Mouse (Mus musculus): ENCODE data around the gene Palld.

The Palld gene

DNA sequence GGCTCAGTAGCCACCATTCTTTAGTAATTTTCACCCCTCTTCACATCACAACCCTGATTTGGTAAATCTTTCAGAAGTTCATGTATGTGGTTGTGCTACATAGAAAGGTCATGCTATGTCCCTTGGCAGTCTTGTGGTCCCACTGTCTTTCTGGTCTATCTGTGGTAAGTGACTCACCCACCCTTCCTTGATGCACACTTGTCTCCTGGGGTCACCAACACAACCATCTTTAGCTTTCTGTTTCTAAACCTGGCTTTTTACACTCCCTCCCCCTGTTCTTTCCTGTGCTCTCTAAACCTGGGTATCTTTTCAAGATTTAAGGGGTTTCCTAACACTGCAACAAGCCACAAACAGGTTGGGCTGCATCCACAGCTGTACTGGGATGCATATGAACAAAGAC is 345.5 kb downstream of the Palld start:
- DNase-seq (ENCODE audit: low spot score in 2 of 2), result no peak

DNA sequence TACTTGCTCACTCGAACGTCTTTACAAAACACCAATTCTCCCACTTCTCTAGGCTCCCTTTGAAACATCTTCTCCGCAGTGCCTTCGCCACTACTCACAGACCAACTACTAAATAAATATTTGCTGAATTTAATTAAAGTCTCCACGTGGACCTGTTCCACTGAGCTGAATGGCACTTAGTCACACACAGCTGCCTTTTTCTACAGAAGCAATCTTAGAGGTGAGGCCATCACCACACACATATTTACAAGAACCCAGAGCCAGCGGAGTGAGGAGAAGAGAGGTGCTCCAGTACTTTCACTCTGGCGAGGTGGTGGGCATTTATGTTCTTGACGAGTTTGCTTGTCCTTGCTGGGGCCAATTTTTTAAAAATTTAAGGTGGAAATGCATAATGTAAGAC is 346.3 kb downstream of the Palld start:
- no peak for DNase-seq (ENCODE audit: low spot score in 2 of 2)

DNA sequence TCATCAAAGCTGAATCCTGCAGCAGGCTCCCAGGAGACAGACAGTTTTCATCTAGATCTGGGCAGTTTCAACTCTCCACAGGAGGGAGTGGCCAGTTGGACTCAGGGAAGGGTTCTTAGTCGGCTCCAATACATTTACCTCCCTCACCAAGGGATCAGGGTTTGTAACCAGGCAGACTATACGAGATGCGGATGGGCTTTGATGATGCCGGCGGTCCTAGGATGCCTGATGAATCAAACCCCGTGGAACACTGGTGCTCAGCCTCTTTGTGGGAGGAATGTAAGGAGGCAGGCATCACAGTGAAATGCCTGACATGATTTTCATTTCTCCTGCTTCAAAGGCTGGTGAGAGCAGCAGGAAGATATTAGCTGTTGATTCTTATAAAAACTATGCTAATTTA is 347.1 kb downstream of the Palld start:
- DNase-seq (ENCODE audit: low spot score in 2 of 2), result no peak

DNA sequence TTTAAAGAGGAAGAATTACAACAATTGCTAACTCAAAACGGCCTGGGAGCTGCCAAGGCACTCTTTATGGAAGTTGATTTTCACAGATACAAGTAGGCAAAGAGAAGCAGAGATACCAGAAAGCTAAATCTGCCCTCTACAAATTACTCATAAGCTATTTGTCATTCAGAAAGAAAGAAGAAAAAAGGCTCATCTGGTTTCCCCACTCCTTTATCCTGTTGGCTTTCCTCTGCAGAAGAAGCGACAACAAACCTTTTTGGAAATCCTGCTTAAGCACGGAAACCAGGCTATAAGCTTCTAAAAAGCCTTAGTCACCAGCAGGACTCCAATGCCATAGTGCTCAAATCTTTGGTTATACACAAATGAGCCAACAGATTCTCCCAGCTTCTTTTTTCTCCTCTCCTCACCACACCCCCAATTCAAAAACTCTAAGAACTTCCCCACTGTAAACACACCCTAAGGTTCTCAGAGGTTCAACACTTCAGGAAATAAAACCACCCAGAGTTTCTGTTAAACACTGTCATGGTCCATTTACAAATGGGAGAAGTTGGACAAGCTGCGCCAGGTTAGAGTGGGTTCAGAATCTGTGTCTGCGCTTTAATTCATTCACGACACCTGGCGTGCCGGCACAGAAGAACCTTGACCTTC is 349.6 kb downstream of the Palld start:
- DNase-seq (ENCODE audit: low spot score in 2 of 2), result no peak

DNA sequence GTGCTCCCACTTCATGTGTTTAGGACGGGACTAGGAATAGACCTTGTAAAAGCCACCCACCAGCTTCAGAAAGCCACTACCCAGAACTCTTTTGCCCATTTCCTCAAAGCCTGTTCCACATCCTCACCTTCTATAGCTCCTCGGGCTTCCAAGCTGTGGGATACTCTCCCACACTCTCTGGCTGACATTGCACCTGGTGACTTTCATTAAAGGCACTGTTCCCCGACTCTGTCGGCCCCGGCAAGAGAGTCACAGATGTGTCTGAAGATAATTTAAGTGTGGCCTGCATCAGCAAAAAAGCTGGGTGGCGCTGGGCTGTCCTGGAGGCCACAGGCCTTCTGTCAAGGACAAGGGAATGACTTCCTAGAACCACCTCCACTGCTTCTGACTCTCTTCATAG is 350.3 kb downstream of the Palld start:
- no peak for DNase-seq (ENCODE audit: low spot score in 2 of 2)

DNA sequence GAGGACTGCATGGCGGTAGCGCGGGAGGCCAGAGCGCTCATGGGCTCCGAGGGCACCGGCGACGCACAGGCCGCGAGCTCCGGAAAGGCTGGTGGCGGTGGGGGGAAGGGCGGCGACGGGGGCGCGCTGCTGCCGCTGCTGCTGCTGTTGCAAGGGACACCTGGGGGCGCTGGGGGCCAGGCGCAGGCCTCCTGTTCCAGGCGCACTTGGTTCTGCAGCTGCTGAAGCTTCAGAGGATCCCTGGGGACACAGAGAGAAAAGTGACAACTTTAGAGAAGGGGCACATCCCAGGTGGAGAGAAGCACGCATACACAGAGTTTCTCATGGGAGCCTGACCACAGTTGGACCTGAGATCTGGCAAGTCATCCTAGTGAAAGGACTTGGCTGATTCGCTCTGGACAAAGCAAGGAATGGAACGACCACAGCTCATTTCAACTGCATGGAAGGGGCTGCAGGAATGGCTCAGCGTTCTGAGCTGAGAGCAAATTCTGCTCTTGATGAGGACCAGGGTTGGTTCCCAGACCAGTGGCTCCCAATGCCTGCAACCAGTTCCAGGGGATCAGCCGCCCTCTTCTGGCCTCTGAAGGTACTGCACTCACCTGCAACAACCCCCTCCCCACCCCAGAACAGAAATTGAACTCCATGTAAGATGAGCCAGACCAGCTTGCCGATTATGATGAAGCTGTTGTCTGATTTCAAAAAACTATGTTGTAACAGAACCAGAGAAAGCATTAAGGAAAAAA is 352.3 kb downstream of the Palld start:
- no peak for DNase-seq (ENCODE audit: low spot score in 2 of 2)

DNA sequence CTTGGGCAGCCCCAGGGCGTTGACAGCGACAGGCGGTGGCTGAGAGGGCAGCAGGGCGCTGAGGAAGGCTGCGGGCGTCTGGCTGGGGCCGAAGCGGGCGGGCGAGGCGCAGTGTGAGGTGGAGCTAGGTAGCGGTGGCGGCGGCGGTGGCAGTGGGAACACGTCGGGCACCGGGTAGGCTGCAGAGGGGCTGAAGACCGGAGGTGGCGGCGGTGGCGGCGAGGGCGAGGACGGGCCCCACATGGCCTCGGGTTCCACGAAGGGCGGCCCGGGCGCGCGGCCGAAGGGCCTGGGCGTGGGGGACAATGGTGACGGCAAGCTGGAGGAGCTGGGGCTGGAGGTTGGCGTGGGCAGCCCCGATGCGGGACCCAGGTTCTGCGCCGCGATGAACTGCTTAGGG is 352.9 kb downstream of the Palld start:
- no peak for DNase-seq (ENCODE audit: low spot score in 2 of 2)

DNA sequence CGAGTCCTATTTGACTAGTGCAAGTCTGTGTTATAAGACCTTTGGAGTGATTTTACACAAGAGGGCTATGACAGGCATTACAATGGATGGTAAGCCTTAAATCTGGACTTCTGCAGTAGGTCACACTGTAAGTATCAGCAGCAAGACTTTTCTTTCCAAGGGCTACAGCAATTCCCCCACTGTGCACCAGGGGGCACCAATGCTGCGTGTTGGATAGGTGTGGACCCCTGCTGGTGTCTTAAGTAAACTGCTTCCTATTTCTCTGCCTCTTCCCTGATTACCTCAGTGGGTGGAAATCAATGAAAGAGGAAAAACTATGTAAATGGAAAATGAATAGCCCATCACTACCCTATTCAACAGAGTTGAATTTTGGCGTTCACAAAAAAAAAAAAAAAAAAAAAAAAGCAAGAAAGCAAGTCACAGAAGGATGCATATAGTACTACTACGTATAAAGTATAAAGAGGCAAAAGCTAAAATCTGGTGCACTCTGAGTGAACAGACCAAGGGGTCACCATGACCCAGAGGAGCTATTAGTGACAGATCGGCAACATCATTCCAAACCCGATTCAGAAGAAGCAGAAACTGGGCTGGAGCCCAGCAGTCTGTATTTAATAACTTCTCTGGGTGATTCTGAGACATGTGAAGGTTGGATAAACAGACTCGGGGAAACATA is 362.5 kb downstream of the Palld start:
- DNase-seq (ENCODE audit: low spot score in 2 of 2), result peak; percentile 68 to 75

DNA sequence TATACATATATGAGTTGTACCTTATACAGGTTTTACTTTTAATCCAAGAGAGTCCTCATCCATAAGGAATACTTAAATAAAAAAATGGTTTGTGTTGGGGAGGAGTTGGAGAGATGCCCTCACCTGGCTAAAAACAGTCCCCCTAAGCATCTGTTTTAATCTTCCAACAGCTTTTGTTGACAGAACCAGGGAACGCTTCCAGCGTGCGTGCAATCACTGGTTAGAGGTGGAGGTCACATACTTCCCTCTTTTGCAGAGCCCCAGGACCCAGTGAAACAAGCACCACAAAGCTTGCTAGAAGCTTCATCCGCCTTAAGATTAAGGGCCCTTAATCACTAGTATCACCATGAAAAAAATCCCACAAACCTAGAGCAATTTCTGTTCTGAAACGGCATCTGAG is 365.0 kb downstream of the Palld start:
- no peak for DNase-seq (ENCODE audit: low spot score in 2 of 2)

DNA sequence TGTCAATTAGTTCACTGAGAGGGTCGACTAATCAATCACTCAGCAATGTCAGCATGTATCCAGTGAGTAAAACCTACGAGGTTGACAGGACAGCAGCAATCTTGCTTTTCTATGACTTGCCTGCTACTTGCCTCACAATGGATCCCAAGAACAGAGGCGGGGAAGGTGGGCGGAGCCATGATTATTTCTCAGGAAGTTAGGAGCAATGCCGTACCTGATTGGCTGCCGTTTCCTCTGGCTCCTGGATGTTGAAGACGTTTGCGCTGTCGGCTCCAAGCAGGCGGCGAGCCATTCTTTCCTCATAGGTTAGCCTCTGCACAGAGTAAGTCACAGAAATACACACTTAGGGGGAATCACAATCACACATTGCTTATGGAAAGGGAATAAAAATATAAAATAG is 367.0 kb downstream of the Palld start:
- DNase-seq (ENCODE audit: low spot score in 2 of 2), result no peak

DNA sequence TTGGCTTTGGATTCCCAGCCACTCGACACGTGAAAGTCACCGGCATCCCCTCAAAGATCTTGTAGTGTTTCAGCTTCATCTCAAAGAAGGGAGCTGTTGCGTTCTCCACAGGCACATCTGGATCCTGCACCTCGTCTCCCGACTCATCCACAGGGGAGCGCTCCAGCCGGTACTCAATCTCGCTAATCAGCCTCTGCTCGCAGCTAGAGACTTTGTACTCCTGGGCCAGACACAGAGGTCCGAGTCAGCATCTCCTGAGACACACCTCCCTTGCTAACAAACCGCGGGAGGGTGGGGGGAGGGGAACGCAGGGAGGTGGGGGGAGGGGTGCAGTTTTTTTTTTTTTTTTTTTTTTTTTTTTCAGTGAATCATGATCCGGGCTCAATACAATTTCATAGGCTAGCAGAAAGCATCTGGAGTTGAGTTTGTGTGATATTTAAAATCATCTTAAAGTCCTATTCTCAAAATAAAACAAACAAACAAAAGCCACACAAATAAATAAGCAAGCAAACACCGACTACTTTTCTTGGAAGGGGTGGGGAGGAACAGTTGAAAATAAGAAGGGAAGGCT is 369.0 kb downstream of the Palld start:
- no peak for DNase-seq (ENCODE audit: low spot score in 2 of 2)

DNA sequence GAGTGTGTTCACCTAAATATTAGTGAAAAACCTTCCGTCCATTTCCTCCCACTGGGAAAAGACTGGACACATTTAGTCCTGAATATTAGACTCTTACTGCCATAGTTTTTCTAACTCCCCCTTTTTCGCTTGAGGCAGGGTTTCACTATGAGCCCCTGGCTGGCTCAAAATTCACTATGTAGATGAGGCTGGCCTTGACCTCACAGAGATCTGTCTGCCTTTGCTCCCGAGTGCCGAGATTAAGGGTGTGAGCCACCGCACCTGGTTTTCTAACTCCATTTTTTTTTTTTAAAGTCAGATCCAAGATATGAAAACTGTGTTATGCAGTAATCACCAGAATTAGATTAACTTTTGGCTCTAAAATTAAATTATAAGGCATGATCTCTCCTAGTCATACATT is 369.7 kb downstream of the Palld start:
- no peak for DNase-seq (ENCODE audit: low spot score in 2 of 2)

DNA sequence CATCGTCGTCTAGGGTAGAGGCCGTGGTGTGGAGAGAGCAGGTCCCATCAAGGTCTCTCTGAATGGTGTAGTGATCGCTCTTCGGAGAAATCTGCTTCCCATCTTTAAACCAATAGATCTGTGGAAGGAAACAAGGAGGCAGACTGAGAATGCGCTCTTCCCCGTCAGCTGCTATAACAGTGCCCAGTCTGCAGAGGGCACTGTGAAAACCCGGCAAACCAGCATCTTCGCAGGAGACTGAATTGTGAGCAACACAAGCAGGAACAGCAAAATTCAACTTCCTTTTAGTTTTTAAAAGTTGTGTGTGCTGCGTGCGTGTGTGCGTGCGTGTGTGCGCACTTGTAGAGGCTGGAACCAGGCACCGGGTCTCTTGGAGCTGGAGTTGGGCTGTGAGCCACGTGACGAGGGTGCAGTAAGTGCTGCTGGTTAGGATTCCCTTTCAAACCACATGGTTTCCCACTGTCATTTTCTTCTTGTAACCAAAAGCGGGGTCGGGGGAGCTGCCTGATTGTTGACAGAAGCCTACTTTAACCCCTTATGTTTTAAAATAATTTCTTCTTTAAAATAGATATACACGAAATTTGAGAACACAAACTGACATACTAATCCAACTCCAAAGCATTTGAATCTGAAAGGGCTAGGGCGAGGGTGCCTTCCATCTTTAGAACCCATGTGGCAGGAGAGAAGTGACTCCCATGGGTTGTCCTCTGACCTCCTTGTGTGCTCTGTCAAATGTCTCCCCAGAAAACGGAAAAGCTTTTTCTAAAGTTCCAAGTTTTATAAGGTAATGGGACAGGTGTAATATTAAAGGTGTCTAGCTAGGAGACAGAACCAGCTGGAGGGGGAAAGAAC is 370.3 kb downstream of the Palld start:
- no peak for DNase-seq (ENCODE audit: low spot score in 2 of 2)

DNA sequence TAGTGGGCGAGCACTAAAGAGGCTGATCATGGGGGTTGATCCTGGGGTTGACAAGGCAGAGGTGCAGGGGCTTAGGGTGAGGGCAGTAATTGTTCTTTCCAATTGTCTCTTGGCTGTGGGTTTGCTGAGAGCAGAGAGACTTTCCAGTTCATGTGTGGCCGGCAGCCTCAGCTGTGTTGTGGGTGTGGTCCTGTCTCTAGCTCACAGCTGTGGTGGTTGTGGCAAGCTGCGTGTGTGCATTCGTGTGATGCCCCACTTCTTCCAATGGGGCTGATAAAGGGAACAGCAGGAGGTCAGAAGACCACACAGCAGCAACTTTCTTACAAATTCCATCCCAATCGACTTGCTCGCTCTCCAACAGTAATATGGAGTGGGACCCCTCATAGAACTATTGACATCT is 373.8 kb downstream of the Palld start:
- DNase-seq (ENCODE audit: low spot score in 2 of 2), result no peak

DNA sequence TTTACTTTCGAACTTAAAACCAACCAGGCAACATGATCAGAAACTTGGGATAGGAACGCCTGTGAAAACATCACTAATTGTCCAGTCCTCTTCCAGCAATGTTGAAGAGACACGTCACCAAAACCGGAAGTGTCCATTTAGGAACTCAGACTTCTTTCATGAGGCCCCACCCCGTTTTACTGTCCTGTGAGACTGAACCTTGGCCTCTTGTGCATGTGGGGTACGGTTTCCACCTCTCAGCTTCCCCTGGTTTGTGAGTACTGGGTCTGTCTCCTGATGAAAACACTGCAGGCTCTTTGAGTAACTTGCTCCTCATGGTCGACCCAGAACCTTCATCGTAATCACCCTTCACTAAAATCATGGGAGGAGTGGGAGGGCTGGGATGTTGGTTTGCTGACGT is 374.3 kb downstream of the Palld start:
- no peak for DNase-seq (ENCODE audit: low spot score in 2 of 2)

DNA sequence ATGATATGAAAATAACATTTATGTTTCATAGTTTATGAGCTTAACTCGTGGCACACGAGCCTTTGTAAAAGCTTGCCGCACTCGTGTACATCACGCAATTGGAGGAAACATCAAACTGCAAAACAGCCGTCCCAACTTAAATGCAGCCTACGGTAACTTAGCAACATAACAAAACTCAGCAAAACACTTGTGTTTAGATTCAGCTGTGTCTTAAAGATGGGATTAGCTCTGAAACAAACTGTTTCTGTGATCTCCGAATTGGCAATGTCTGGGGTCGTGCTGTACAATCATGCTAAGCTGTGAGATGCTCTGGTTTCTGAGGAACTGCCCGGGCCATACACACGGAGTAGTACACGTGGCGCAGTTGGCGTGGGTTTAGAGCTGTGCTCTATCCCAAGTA is 375.5 kb downstream of the Palld start:
- DNase-seq (ENCODE audit: low spot score in 2 of 2), result no peak

DNA sequence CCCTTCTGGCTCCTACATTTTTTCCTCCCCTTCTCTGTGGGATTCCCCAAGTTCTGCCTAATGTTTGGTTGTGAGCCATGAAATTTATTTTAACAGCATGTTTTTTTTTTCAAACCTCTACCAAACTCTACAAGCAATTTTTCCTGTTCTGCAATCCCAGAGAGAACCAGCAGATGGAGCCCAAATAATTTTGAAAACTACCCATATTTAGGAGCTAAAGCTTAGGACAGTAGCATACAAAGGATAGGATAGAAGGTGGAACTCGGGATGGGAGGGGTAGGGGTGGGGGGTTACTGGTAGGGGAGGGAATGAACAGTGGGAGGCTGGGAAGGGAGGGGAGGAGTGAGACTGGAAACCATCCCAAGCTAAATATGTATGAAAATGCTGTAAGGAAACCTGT is 380.4 kb downstream of the Palld start:
- peak in 1 of 2 experiments; percentile 39 for DNase-seq (ENCODE audit: low spot score in 2 of 2)

DNA sequence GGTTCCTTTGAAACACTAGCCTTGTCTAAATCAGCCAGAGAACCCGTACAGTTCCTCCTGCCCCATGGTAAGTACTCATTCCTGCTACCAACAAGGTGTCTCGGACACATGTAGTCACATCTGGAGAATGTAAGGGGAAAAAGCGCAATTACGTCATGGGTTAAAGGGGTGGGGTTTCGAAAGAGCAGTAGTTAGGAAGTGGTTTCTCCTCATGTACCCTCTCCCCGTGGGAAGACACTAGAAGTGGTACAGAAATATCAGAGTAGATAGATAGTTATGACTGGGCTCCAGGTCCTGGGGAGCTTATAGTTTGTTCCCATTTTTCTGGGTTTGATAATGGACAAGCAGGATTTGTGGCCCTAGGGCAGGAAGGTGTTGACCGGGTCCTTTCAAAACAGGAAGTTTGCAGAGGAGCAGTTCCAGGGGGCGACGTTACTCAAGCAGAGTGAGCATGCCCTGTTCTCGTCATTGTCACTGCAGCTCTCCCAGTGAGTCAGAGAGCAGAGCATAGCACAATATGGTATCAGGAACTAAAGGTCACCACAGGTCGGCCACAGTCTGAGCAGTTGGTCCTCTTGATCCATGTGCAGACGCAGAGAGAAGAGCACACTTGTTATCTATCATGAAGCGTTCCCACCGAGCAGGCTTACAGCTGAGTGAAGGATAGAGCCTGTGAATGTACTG is 384.8 kb downstream of the Palld start:
- no peak for DNase-seq (ENCODE audit: low spot score in 2 of 2)

DNA sequence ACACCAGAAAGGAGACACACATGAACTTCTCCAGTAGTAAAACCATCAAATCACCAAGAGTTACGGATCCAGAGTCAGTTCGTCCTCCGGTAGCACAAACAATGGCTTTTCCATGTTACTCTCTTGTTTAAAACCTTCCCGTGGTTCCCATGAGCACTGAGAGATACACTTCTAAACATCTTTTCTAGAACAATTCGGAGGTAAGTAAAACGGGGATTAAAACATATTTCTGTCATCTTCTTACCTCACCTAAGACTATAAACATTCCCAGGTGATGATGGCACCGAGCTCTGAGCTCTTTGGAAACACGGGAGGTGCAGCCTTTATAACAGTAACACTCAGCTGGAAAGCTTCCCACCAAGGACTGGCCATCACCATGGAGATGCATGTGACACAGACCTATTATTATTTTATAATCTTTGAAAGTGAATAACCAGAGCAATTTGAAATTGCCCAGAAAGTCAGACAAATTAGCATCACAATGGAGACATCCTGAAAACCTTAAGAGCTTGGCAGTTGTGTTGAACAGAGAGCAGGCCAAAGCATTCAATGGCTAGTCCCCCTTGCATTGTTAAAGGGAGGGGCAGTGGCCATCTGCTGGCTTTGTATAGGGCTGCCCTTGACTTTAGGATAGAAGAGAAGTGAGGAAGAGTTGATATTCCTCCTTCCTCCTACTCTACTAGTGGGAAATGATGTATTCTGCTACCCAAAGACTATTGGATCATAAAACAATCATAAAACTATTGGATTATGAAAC is 385.6 kb downstream of the Palld start:
- no peak for DNase-seq (ENCODE audit: low spot score in 2 of 2)

DNA sequence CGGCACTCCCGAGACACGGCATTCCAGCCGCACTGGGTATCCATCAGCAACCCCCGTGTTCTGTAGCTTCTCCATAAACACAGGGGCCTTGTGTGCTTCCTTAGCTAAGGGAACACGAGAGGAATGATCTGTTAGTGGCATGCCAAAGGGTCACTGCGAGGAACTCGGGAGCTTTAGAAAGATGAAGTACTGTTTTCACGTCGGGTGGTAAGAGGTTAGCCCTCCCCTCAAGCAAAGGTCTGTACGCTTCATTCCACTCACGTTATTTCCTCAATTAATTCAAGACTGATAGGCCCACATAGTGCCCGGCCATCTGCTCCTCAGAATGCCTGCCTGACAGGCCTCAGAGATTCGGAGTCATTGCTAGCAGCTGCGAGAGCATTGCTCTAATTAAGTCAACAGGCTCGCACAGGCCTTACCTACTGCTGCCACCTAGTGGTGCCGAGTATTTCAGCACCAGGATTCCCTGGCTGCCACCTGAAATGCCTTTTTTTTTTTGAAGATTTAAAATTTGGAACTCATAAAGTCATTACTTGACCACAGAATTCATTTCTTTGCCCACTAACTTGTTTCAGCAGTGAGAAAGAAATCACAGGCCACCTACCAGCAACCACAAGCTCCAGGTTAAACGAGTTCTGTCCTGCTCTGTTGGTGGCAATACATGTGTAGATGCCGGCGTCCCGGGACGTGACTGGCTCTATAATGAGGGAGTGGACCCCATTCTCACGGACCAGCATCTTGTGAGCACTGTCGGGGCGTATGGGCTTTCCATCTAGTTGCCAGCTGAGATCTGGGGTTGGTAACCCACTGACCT is 386.4 kb downstream of the Palld start:
- DNase-seq (ENCODE audit: low spot score in 2 of 2), result peak; percentile 47 to 62

Data from urinary bladder, adult 18-20 months (tissue).